Mouse (Mus musculus) kidney, embryonic 16.5 days (tissue): ENCODE measurements around the gene Arhgap45. TPM values are rescaled to one million over a fixed set of nuclear protein-coding genes. Genes with fewer than 3 reads are reported as not detected.

Source experiments
- ATAC-seq: fragments of 200-750 bp; cut with Nextera tagmentation; 2 replicates; pipeline ENCODE4 v1.8.0; 2017; ENCODE audit warnings: moderate TSS enrichment; ENCODE audit not compliant: low FRiP score, low TSS enrichment
- H3K27ac ChIP-seq: fragments of 300-500 bp; sonication (generic); 2 replicates; pipeline ENCODE4 v1.5.1; 2014; ENCODE audit warnings: low read length
- H3K27me3 ChIP-seq: fragments of 300-500 bp; sonication (generic); 2 replicates; pipeline ENCODE4 v1.6.1; 2014; ENCODE audit warnings: low read length, control low read depth, mixed read lengths; ENCODE audit not compliant: insufficient read depth
- H3K36me3 ChIP-seq: fragments of 300-500 bp; sonication (generic); 2 replicates; pipeline ENCODE4 v1.6.1; 2014; ENCODE audit warnings: low read length, control low read depth, mixed read lengths; ENCODE audit not compliant: insufficient read depth
- H3K4me1 ChIP-seq: fragments of 300-500 bp; sonication (generic); 2 replicates; pipeline ENCODE4 v1.6.1; 2014; ENCODE audit warnings: low read length, control low read depth, mixed read lengths; ENCODE audit not compliant: insufficient read depth
- H3K4me2 ChIP-seq: fragments of 300-500 bp; sonication (generic); replicated peaks from 2 replicates; pipeline ENCODE4 v1.6.1; 2014; ENCODE audit warnings: low read depth, low read length
- H3K4me3 ChIP-seq: fragments of 300-500 bp; sonication (generic); 2 replicates; pipeline ENCODE4 v1.5.1; 2014; ENCODE audit warnings: mild to moderate bottlenecking, low read length
- H3K9ac ChIP-seq: fragments of 300-500 bp; sonication (generic); replicated peaks from 2 replicates; pipeline ENCODE4 v1.6.1; 2014; ENCODE audit warnings: low read length
- H3K9me3 ChIP-seq: fragments of 300-500 bp; sonication (generic); 2 replicates; pipeline ENCODE4 v1.6.1; 2016; ENCODE audit warnings: low read length, control low read depth
- WGBS: fragments of 180-500 bp; shearing (Covaris S2); extraction: QIAGEN DNeasy Blood & Tissue Kit; methylation state at CpG from one replicate; pipeline ENCODE4 v1.1.7; 2014; 5-methylcytosine and 5-hydroxymethylcytosine counted together
- polyA plus RNA-seq: library from polyadenylated mRNA; unstranded; fragments of >200 nt; fragmentation: Nextera tagmentation; extraction: Ambion mirVana; gene quantifications from 2 replicates; pipeline ENCODE4 v1.2.1, GENCODE M21; 2015

Arhgap45 gene
- polyA plus RNA-seq, 1 experiment from 2014 or later = 11.3 TPM

DNA sequence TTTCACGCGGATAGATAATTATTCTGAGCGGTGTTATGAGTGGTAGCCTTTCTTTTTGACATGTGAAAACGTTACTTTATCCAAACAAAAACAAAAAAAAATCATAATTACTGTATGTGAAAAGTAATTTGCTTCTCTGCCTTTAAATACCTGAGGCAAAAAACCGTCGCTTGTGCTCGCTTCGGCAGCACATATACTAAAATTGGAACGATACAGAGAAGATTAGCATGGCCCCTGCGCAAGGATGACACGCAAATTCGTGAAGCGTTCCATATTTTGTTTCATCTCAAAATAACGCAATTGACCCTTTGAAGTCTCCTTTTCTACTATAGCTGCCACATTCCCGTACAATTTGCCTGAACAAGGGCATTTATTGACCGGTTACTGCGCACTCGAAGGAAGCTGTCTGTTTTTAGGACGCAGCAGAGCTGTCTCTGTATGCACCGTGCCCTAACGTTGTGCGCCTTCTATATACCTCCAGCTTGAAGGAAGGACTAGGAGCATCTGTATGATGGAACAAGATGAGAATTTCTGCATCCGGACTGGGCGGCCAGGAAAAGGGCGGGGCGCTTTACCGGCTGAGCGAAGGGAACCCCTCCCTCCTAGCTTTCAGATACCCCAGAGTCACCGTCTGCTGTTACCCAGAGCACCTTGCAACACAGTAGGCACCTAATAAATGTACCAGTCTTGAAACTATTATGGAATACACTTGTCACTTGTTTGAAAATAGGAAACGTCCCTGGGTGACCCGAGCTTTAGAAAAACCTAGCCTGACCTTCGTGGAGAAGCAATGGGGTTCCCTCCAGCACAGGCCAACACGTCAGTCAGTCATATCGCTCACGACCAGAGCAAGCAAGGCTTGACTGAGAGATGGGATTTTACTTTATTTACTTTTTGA is 30.9 kb upstream of the Arhgap45 start:
- peak overlapping the region; percentile 81 for H3K4me3 ChIP-seq
- WGBS = 2% methylated on average over 35 of the region's 35 CpGs
- no peaks in the 10 kb centered on the region for H3K9me3 ChIP-seq
- peak overlapping the region; percentile 96 for H3K27ac ChIP-seq
- H3K27me3 ChIP-seq = no peaks in the 10 kb centered on the region
- H3K36me3 ChIP-seq = no peaks in the 10 kb centered on the region
- peak overlapping the region; percentile 95 for H3K4me2 ChIP-seq
- peak overlapping the region; percentile 89 for H3K9ac ChIP-seq
- peaks cover 59% of the 10 kb centered on the region for H3K4me1 ChIP-seq
- no peak for ATAC-seq

- H3K4me1 ChIP-seq = peaks cover 57% of the 10 kb centered on the region
- peak overlapping the region; percentile 61 for H3K9ac ChIP-seq
- H3K4me3 ChIP-seq = peak overlapping the region; percentile 81
- H3K27me3 ChIP-seq = no peaks in the 10 kb centered on the region
- peak overlapping the region; percentile 96 for H3K27ac ChIP-seq
- WGBS = 41% methylated on average over 6 of the region's 6 CpGs
- peaks cover 7% of the 10 kb centered on the region; the same call in 1 of the 2 replicates for H3K36me3 ChIP-seq
- ATAC-seq = no peak
- peaks cover 2% of the 10 kb centered on the region; the same call in 1 of the 2 replicates for H3K9me3 ChIP-seq
- H3K4me2 ChIP-seq = peak overlapping the region; percentile 95
Measured at GRCm38 (mm10) chr10:79986232-79986878, 30.1 kb upstream of the Arhgap45 start.

GRCm38 (mm10) chr10:79986963-79987362 is 29.5 kb upstream of the Arhgap45 start:
- Histone ChIP-seq H3K4me2 (peak overlapping the region; percentile 95; the same call in 1 of the 2 replicates), H3K9ac (0 out of 2 replicates have a peak overlapping the region, but pooled peaks have one; percentile 1), H3K4me3 (no peak overlapping the region), H3K4me1 (peaks cover 54% of the 10 kb centered on the region), H3K9me3 (peaks cover 6% of the 10 kb centered on the region; the same call in 1 of the 2 replicates), H3K27ac (peak overlapping the region; percentile 96), H3K36me3 (peaks cover 14% of the 10 kb centered on the region), H3K27me3 (no peaks in the 10 kb centered on the region)
- 7% methylated on average over 11 of the region's 11 CpGs for WGBS
- no peak for ATAC-seq

DNA sequence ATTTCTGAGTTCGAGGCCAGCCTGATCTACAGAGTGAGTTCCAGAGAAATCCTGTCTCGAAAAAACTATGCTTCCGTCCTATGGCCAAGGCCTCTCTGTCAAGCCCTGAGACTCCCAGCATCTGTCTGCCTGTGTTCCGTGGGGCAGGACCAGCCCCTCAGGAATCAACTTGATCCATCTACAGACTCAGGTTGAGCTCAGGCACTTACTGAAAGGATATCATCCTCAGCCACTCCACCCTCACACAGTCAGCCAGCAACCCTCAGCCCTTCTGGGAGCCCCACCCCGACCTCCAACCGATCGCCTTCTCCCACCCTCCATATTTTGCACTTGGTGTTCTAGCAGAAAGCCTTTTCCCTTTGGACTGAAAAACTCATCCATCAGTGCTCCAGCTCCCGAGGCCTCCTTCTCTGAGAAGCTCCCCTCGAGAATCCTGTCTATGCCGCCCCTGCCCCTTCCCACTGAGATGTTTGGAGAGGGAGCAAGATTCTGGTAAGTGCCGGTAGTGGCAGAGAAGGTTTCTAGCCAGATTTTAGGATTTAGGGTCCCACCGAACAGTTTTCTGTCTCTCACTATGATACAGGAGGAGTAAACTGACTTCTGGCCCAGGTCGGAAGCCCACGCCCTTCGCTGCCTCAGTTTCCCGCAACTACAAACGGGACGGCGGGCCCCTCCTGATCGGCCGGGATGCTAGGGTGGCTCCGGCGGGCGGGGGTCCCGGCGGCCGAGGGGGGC is 28.5 kb upstream of the Arhgap45 start:
- Histone ChIP-seq H3K36me3 (peaks cover 23% of the 10 kb centered on the region), H3K9ac (peak overlapping the region; percentile 91), H3K27me3 (no peaks in the 10 kb centered on the region), H3K4me2 (peak overlapping the region; percentile 74), H3K4me1 (peaks cover 46% of the 10 kb centered on the region), H3K4me3 (peak overlapping the region; percentile 81), H3K9me3 (peaks cover 6% of the 10 kb centered on the region; the same call in 1 of the 2 replicates), H3K27ac (peak overlapping the region; percentile 94)
- ATAC-seq = no peak
- 10% methylated on average over 27 of the region's 27 CpGs for WGBS

DNA sequence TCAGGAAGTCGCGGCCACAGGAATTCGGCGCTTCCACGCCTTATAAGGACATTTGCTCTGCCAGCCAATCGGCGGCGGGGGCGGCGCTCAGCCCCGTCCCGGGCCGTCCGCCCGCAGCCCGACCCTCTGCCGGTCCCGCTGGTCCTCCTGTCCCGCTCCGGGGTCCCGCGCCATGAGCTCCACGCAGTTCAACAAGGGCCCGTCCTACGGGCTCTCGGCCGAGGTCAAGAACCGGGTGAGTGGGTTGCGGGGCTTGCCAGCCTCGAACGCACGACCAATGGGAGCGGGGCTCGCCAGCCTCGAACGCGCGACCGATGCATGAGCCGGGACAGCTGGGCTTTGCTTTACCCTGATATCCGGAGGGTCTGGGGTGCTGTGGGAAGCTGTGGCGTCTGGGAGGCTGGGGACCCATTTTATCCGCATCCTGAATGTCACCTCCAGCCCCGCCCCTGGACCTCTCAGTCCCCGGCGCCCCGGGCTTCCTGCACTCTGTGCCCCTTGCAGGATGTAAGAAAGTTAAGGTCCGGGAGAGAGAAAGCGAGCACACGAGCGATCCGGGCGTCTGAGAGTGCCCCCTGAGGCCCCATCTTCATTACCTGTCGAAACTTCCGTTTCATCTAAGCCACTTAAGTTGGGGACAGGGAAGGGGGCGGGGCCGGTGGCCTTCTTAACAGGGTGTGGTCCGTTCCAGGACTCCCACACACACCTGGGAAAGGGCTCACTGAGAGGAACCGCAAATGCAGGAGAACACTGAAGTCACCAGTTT is 27.8 kb upstream of the Arhgap45 start, which contains the start of gene Cnn2:
Gene Cnn2 (plus strand): TSS at position 79 of the 766 bp plus-strand sequence.
- ATAC-seq = peak; percentile 12; the same call in 1 of the 2 replicates
- H3K27ac ChIP-seq = peak within 1 kb of the TSS; percentile 94
- H3K9me3 ChIP-seq = peaks cover 6% of the 10 kb centered on the region; the same call in 1 of the 2 replicates
- under 1% methylated on average over 59 of the region's 59 CpGs for WGBS
- H3K4me3 ChIP-seq = peak within 1 kb of the TSS; percentile 81
- H3K4me1 ChIP-seq = peaks cover 40% of the 10 kb centered on the region
- H3K9ac ChIP-seq = peak within 1 kb of the TSS; percentile 91
- H3K36me3 ChIP-seq = peaks cover 30% of the 10 kb centered on the region
- H3K4me2 ChIP-seq = peak within 1 kb of the TSS; percentile 74
- H3K27me3 ChIP-seq = no peaks in the 10 kb centered on the region

GRCm38 (mm10) chr10:79989272-79989786 is 27.1 kb upstream of the Arhgap45 start:
- ATAC-seq = no peak
- Histone ChIP-seq H3K27me3 (no peaks in the 10 kb centered on the region), H3K9ac (peak overlapping the region; percentile 91), H3K4me3 (peak overlapping the region; percentile 81), H3K9me3 (peaks cover 6% of the 10 kb centered on the region; the same call in 1 of the 2 replicates), H3K4me1 (peaks cover 40% of the 10 kb centered on the region), H3K36me3 (peaks cover 35% of the 10 kb centered on the region), H3K4me2 (peak overlapping the region; percentile 74), H3K27ac (peak overlapping the region; percentile 94)
- WGBS = 31% methylated on average over 8 of the region's 8 CpGs

DNA sequence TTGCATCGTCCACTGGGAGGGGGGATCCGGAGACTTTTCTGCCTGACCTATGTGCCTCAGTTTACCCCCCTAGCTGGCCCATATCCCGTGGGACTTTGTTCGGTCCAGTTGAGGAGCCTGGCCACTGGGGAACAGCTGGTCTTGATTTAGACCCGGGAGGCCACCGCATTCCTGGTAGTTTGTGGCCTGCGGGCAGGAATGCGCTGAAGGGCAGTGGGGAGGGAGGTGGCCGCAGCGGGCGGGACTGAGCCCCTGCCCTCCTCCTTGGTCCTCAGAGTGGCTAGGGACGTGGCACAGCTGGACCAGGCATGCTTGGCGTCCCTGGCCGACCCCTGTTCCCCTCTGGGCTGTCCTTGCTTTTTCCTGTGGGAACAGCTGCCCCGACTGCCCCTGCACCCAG is 26.6 kb upstream of the Arhgap45 start:
- Histone ChIP-seq H3K9me3 (peaks cover 6% of the 10 kb centered on the region; the same call in 1 of the 2 replicates), H3K4me2 (peak overlapping the region; percentile 74), H3K4me1 (peaks cover 40% of the 10 kb centered on the region), H3K27me3 (no peaks in the 10 kb centered on the region), H3K27ac (peak overlapping the region; percentile 94), H3K36me3 (peaks cover 41% of the 10 kb centered on the region), H3K9ac (peak overlapping the region; percentile 91), H3K4me3 (peak overlapping the region; percentile 81)
- ATAC-seq = no peak
- 9% methylated on average over 15 of the region's 15 CpGs for WGBS

DNA sequence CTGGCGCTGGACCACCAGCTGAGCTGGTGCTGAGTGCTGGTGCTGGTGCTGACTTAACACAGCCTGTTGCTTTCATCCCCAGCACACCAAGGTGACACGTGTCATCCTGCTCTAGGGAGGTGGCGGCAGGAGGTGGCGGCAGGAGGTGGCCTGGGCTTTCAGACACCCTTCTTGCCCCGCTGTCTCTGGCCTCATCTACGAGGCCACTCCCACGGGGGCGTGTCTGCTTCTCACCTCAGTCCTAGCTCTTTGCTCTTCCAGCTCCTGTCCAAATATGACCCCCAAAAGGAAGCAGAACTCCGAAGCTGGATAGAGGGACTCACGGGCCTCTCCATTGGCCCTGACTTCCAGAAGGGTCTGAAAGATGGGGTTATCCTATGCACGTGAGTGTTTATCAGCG is 25.4 kb upstream of the Arhgap45 start:
- 64% methylated on average over 12 of the region's 12 CpGs for WGBS
- Histone ChIP-seq H3K4me2 (peak overlapping the region; percentile 38), H3K36me3 (peaks cover 42% of the 10 kb centered on the region)

More for the DNA sequence above, 25.4 kb upstream of the Arhgap45 start:
- peaks cover 6% of the 10 kb centered on the region; the same call in 1 of the 2 replicates for H3K9me3 ChIP-seq
- ATAC-seq = no peak
- no peak overlapping the region for H3K27ac ChIP-seq
- no peaks in the 10 kb centered on the region for H3K27me3 ChIP-seq
- peak overlapping the region; percentile 20; the same call in 1 of the 2 replicates for H3K4me3 ChIP-seq
- peaks cover 35% of the 10 kb centered on the region for H3K4me1 ChIP-seq
- H3K9ac ChIP-seq = no peak overlapping the region
